Mouse (Mus musculus) neural tube, embryonic 15.5 days (tissue): ENCODE results near the gene Gmppa. TPM values are rescaled to one million over a fixed set of nuclear protein-coding genes. Genes with fewer than 3 reads are reported as not detected.
A peak's percentile ranks its signal among the peaks of the same experiment; 100 is the strongest.

Experiments
- ATAC-seq: fragments of 200-750 bp; cut with Nextera tagmentation; 2 replicates; pipeline ENCODE4 v1.8.0; 2017; ENCODE audit warnings: mild to moderate bottlenecking, moderate TSS enrichment, moderate library complexity; ENCODE audit not compliant: low FRiP score
- H3K27ac ChIP-seq: fragments of 300-500 bp; sonication (generic); replicated peaks from 2 replicates; pipeline ENCODE4 v1.5.1; 2015; ENCODE audit warnings: mild to moderate bottlenecking, inconsistent platforms
- H3K27me3 ChIP-seq: fragments of 300-500 bp; sonication (generic); replicated peaks from 2 replicates; pipeline ENCODE4 v1.6.1; 2015; ENCODE audit warnings: inconsistent platforms
- H3K36me3 ChIP-seq: fragments of 300-500 bp; sonication (generic); 2 replicates; pipeline ENCODE4 v1.6.1; 2015; ENCODE audit warnings: inconsistent platforms
- H3K4me1 ChIP-seq: fragments of 300-500 bp; sonication (generic); 2 replicates; pipeline ENCODE4 v1.6.1; 2015; ENCODE audit warnings: inconsistent platforms
- H3K4me2 ChIP-seq: fragments of 300-500 bp; sonication (generic); 2 replicates; pipeline ENCODE4 v1.6.1; 2015; ENCODE audit warnings: inconsistent platforms, mild to moderate bottlenecking, moderate library complexity
- H3K4me3 ChIP-seq: fragments of 300-500 bp; sonication (generic); replicated peaks from 2 replicates; pipeline ENCODE4 v1.5.1; 2015; ENCODE audit warnings: mild to moderate bottlenecking, inconsistent platforms
- H3K9ac ChIP-seq: fragments of 300-500 bp; sonication (generic); replicated peaks from 2 replicates; pipeline ENCODE4 v1.6.1; 2015; ENCODE audit warnings: mild to moderate bottlenecking, inconsistent platforms
- H3K9me3 ChIP-seq: fragments of 300-500 bp; sonication (generic); replicated peaks from 2 replicates; pipeline ENCODE4 v1.6.1; 2016; ENCODE audit warnings: inconsistent platforms
- WGBS: fragments of 180-500 bp; shearing (Covaris S2); methylation state at CpG from one replicate; pipeline ENCODE4 v1.1.7; 2015; ENCODE audit warnings: mixed read lengths; 5-methylcytosine and 5-hydroxymethylcytosine counted together
- polyA plus RNA-seq: library from polyadenylated mRNA; unstranded; fragments of >200 nt; fragmentation: Nextera tagmentation; extraction: Ambion mirVana; gene quantifications from 2 replicates; pipeline ENCODE4 v1.2.1, GENCODE M21; 2015

Gene Gmppa
- polyA plus RNA-seq, result 72.4 and 78.3 TPM in 2 replicates

GRCm38 (mm10) chr1:75435475-75436328, at the start of gene Gmppa:
Gene Gmppa, plus strand, starts transcription at chr1:75435930.
- 7% methylated on average over 28 of the region's 28 CpGs for WGBS
- ATAC-seq, result peak; percentile 86
- Histone ChIP-seq H3K9me3 (no peaks in the 10 kb centered on the region), H3K36me3 (no peaks in the 10 kb centered on the region; the same call in 1 of the 2 replicates), H3K9ac (peak within 1 kb of the TSS; percentile 62), H3K4me1 (peaks cover 15% of the 10 kb centered on the region), H3K27me3 (peaks cover 11% of the 10 kb centered on the region; the same call in 1 of the 2 replicates), H3K4me2 (peak within 1 kb of the TSS; percentile 68), H3K4me3 (peak within 1 kb of the TSS; percentile 59), H3K27ac (peak within 1 kb of the TSS; percentile 78)

DNA sequence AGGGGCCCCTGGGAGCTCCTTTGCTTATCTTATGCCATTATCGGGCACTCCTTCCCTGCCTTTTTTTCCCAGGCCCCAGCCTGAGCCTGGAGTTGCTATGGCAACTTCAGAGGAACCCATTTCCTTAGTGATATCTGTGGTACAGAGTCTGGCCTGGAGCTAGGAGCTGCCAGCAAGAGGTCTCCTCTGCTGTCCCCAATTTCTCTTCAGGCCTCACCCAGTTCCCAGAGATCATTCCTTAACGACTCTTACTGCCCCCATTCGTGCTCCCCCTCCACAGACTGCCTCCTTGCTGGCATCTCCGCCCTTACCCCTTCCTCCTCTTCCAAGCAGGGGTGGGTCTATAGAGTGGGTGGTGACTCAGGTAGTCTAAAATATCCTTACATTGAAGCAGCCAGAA, 49.6 kb upstream of the Gmppa start:
- Histone ChIP-seq H3K4me2 (peak overlapping the region; percentile 48), H3K27me3 (peaks cover 40% of the 10 kb centered on the region), H3K9me3 (no peaks in the 10 kb centered on the region), H3K36me3 (0 out of 2 replicates have a peak, but pooled peaks cover 2% of the 10 kb centered on the region), H3K27ac (no peak overlapping the region), H3K9ac (peak overlapping the region; percentile 36), H3K4me3 (peak overlapping the region; percentile 10; the same call in 1 of the 2 replicates), H3K4me1 (peaks cover 75% of the 10 kb centered on the region)
- no peak for ATAC-seq
- 26% methylated on average over 4 of the region's 4 CpGs for WGBS

- Histone ChIP-seq H3K4me1 (peaks cover 66% of the 10 kb centered on the region), H3K36me3 (0 out of 2 replicates have a peak, but pooled peaks cover 8% of the 10 kb centered on the region), H3K9me3 (no peaks in the 10 kb centered on the region), H3K4me2 (peak overlapping the region; percentile 53), H3K27me3 (peaks cover 42% of the 10 kb centered on the region), H3K4me3 (peak overlapping the region; percentile 26), H3K27ac (no peak overlapping the region), H3K9ac (peak overlapping the region; percentile 34; the same call in 1 of the 2 replicates)
- no peak for ATAC-seq
- 20% methylated on average over 7 of the region's 7 CpGs for WGBS
Observed at GRCm38 (mm10) chr1:75387469-75387928, 48.2 kb upstream of the Gmppa start.

DNA sequence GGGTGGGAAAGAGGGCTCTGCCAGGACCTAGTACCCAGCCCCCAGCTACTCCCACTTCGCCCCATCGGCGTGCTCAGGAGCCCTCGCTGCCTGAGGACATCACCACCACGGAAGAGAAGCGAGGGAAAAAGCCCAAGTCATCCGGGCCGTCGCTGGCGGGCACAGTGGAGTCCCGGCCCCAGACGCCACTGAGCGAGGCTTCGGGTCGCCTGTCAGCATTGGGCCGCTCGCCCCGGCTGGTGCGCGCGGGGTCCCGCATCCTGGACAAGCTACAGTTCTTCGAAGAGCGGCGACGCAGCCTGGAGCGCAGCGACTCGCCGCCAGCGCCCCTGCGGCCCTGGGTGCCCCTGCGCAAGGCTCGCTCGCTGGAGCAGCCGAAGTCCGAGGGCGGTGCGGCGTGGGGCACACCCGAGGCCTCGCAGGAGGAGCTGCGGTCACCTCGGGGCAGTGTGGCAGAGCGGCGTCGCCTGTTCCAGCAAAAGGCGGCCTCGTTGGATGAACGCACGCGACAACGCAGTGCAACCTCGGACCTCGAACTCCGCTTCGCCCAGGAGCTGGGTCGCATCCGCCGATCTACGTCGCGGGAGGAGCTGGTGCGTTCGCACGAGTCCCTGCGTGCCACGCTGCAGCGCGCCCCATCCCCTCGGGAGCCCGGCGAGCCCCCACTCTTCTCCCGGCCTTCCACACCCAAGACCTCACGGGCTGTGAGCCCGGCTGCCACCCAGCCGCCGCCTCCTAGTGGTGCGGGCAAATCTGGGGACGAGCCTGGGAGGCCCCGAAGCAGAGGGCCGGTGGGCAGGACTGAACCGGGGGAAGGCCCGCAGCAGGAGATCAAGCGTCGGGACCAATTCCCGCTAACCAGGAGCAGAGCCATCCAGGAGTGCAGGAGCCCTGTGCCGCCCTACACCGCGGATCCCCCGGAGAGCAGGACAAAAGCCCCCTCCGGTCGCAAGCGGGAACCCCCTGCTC, 47.5 kb upstream of the Gmppa start:
- H3K27ac ChIP-seq, result no peak overlapping the region
- 0 out of 2 replicates have a peak, but pooled peaks cover 8% of the 10 kb centered on the region for H3K36me3 ChIP-seq
- peak overlapping the region; percentile 53 for H3K4me2 ChIP-seq
- WGBS, result 5% methylated on average over 94 of the region's 94 CpGs
- H3K9ac ChIP-seq, result peak overlapping the region; percentile 34
- peaks cover 42% of the 10 kb centered on the region for H3K27me3 ChIP-seq
- peaks cover 63% of the 10 kb centered on the region for H3K4me1 ChIP-seq
- H3K9me3 ChIP-seq, result no peaks in the 10 kb centered on the region
- ATAC-seq, result no peak
- H3K4me3 ChIP-seq, result peak overlapping the region; percentile 26

GRCm38 (mm10) chr1:75388898-75389515, 46.7 kb upstream of the Gmppa start:
- Histone ChIP-seq H3K9ac (0 out of 2 replicates have a peak overlapping the region, but pooled peaks have one; percentile 34), H3K4me1 (peaks cover 63% of the 10 kb centered on the region), H3K4me3 (peak overlapping the region; percentile 26), H3K4me2 (peak overlapping the region; percentile 53), H3K9me3 (no peaks in the 10 kb centered on the region), H3K36me3 (0 out of 2 replicates have a peak, but pooled peaks cover 8% of the 10 kb centered on the region), H3K27me3 (peaks cover 42% of the 10 kb centered on the region), H3K27ac (no peak overlapping the region)
- WGBS, result 19% methylated on average over 23 of the region's 23 CpGs
- ATAC-seq, result no peak

DNA sequence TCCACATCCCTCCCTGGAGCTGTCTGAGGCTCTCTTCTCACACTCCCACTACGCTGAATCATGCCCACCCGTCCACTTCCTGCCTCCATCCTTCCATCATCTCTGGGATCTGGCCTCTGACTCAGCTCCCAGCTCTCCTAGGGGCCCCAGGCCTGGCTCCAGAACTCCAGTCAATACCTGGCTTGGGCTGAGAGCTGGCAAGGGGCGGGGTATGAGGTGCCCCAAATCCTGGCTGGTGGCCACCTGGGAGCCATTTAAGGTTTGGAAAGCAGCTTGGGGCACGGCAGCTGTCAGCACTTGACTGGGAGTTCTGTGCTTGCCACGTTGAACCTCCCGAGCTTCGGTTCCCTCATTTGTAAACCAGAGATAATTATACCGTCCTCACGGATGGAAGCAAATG, 42.6 kb upstream of the Gmppa start:
- Histone ChIP-seq H3K4me3 (no peak overlapping the region), H3K27me3 (peaks cover 23% of the 10 kb centered on the region), H3K4me1 (peaks cover 24% of the 10 kb centered on the region), H3K4me2 (no peak overlapping the region), H3K36me3 (peaks cover 25% of the 10 kb centered on the region; the same call in 1 of the 2 replicates), H3K9me3 (no peaks in the 10 kb centered on the region), H3K27ac (no peak overlapping the region), H3K9ac (no peak overlapping the region)
- no peak for ATAC-seq
- 57% methylated on average over 9 of the region's 9 CpGs for WGBS

DNA sequence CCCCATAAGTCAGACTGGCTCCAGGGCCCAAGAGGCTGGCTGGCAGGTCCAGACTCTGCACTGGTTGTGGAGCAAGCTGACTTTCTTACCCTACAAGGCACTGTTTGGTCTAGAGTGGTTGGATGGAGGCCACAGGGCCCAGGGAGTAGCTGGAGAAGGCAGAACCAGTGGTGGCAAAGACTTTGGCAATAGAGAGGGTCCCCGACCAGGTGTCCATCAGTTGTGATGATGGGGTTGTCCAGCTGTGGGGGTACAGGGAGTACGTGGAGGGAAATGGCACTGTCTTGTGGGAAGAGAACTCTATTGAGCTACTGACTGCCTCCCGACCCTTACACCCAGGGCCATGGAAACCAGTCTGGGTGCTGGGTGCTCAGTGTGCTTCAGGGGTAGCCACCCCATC, 41.9 kb upstream of the Gmppa start:
- Histone ChIP-seq H3K9ac (no peak overlapping the region), H3K4me3 (no peak overlapping the region), H3K4me2 (no peak overlapping the region), H3K27ac (no peak overlapping the region), H3K9me3 (no peaks in the 10 kb centered on the region), H3K4me1 (peaks cover 23% of the 10 kb centered on the region), H3K27me3 (peaks cover 16% of the 10 kb centered on the region; the same call in 1 of the 2 replicates), H3K36me3 (peaks cover 25% of the 10 kb centered on the region; the same call in 1 of the 2 replicates)
- no peak for ATAC-seq
- WGBS, result 89% methylated on average over 3 of the region's 3 CpGs

GRCm38 (mm10) chr1:75398761-75399402, 36.8 kb upstream of the Gmppa start:
- no peak overlapping the region for H3K4me3 ChIP-seq
- no peaks in the 10 kb centered on the region for H3K27me3 ChIP-seq
- H3K4me2 ChIP-seq, result no peak overlapping the region
- H3K9ac ChIP-seq, result no peak overlapping the region
- H3K9me3 ChIP-seq, result no peaks in the 10 kb centered on the region
- peaks cover 47% of the 10 kb centered on the region for H3K36me3 ChIP-seq
- 19% methylated on average over 9 of the region's 9 CpGs for WGBS
- H3K27ac ChIP-seq, result peak overlapping the region; percentile 57; the same call in 1 of the 2 replicates
- ATAC-seq, result peak; percentile 37
- peaks cover 28% of the 10 kb centered on the region for H3K4me1 ChIP-seq

DNA sequence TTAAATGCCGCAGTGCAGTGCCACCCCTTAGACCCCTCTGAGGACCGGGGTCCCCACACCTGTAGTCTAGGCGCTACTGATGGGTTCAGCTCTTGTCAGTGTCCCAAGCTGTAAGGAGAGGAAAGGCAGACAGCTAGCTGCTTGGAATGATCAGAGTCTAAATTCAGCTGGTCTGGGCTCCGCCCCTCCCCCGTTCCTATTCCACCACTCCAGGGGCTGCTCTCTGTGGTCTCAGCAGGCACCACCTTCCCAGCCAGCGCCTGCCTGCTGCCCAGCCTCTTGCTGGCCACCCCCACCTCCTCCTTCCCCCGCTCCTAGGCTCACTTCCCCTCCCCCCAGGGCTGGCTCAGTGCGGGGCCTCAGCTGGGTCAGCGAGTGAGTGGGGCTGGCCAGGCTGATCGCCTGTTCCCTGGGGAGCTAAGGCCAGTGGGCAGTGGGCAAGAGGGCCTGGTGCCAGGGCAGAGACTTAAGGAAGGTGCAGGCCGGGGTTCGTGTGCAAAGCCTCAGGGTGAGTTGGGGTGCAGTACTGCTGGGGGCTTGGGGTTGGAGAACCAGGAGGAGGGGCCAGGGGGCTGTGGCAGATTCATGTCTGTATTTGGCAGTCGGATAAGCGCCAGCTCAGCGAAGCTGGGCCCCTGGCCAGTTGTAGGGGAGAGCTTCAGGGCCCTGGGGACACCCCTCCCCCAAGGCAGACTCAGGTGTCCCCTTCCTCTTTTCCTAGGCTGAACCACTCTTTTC, 35.8 kb upstream of the Gmppa start:
- Histone ChIP-seq H3K4me1 (peaks cover 26% of the 10 kb centered on the region), H3K4me3 (no peak overlapping the region), H3K4me2 (peak overlapping the region; percentile 40), H3K9me3 (no peaks in the 10 kb centered on the region), H3K27me3 (no peaks in the 10 kb centered on the region), H3K27ac (peak overlapping the region; percentile 69), H3K36me3 (peaks cover 52% of the 10 kb centered on the region), H3K9ac (no peak overlapping the region)
- WGBS, result 17% methylated on average over 15 of the region's 15 CpGs
- ATAC-seq, result peak; percentile 71
